Mouse (Mus musculus) CH12.LX (cell line): ENCODE data around the gene Srrm3. TPM values are rescaled to one million over a fixed set of nuclear protein-coding genes. Genes with fewer than 3 reads are reported as not detected.

Experiments
- DNase-seq: peaks from one replicate; pipeline ENCODE4 v3.0.0-alpha.2; 2013; ENCODE audit errors: extremely low read depth
- H3K27ac ChIP-seq: 2 replicates; pipeline ENCODE4 v1.5.1; 2012; ENCODE audit warnings: low read depth, mild to moderate bottlenecking, control low read depth, moderate library complexity; ENCODE audit not compliant: insufficient read depth
- H3K27me3 ChIP-seq: replicated peaks from 2 replicates; pipeline ENCODE3; 2012; ENCODE audit warnings: inconsistent platforms
- H3K36me3 ChIP-seq, 2 experiments: replicated peaks in 1 of 2; 2 replicates each; pipeline versions ENCODE3 to v1.6.1; 2012; ENCODE audit warnings: inconsistent platforms in 1 of 2, low read length in 1 of 2, mild to moderate bottlenecking in 1 of 2, mixed read lengths in 1 of 2, moderate library complexity in 1 of 2; ENCODE audit not compliant: control insufficient read depth in 1 of 2, insufficient read depth in 1 of 2
- H3K4me1 ChIP-seq, 2 experiments: 2 replicates each; pipeline ENCODE4 v1.6.1; 2012; ENCODE audit warnings: inconsistent platforms in 1 of 2, moderate library complexity in 1 of 2; ENCODE audit not compliant: insufficient read depth in 2 of 2, control insufficient read depth in 1 of 2
- H3K4me2 ChIP-seq: 2 replicates; pipeline ENCODE4 v1.6.1; 2012; ENCODE audit warnings: low read depth, mild to moderate bottlenecking, control low read depth; ENCODE audit not compliant: poor library complexity, insufficient read depth, severe bottlenecking
- H3K4me3 ChIP-seq, 3 experiments: fragments of 150-350 bp in 1 of 3; sonication (generic) in 1 of 3; replicated peaks in 1 of 3; 2 replicates each; pipeline versions ENCODE3 to v1.5.1; 2011 to 2012; ENCODE audit warnings: low read depth in 2 of 3, low read length in 2 of 3, mild to moderate bottlenecking in 2 of 3, moderate library complexity in 2 of 3, control low read depth in 1 of 3, improper control_type of control experiment in 1 of 3, inconsistent platforms in 1 of 3, mixed read lengths in 1 of 3; ENCODE audit not compliant: poor library complexity in 1 of 3
- H3K79me2 ChIP-seq: replicated peaks from 2 replicates; pipeline ENCODE4 v1.6.1; 2012; ENCODE audit warnings: mild to moderate bottlenecking, moderate library complexity; ENCODE audit not compliant: control insufficient read depth, poor library complexity, insufficient read depth, severe bottlenecking; ENCODE audit errors: extremely low read depth
- H3K9ac ChIP-seq: 2 replicates; pipeline ENCODE4 v1.6.1; 2012; ENCODE audit warnings: low read depth, mild to moderate bottlenecking, control low read depth, moderate library complexity; ENCODE audit not compliant: insufficient read depth
- H3K9me3 ChIP-seq: replicated peaks from 2 replicates; pipeline ENCODE3; 2012; ENCODE audit warnings: low read length, inconsistent platforms, mixed read lengths
- BHLHE40 ChIP-seq: IDR thresholded peaks from 2 replicates; pipeline ENCODE4 v1.6.1; 2011; ENCODE audit warnings: mild to moderate bottlenecking, low read depth, low read length, improper control_type of control experiment
- CHD1 ChIP-seq: IDR thresholded peaks from 2 replicates; pipeline ENCODE4 v1.6.1; 2012; ENCODE audit warnings: low read depth, low read length, improper control_type of control experiment, inconsistent platforms
- CTCF ChIP-seq, 2 experiments: IDR thresholded peaks in 1 of 2; conservative IDR thresholded peaks in 1 of 2; 2 replicates each; pipeline ENCODE4 v1.5.1; 2011 to 2012; ENCODE audit warnings: low read depth in 2 of 2, low read length in 2 of 2, improper control_type of control experiment in 1 of 2, inconsistent platforms in 1 of 2, mild to moderate bottlenecking in 1 of 2, moderate library complexity in 1 of 2
- E2F4 ChIP-seq: IDR thresholded peaks from 2 replicates; pipeline ENCODE4 v1.6.1; 2011; ENCODE audit warnings: low read depth, low read length, improper control_type of control experiment; ENCODE audit not compliant: insufficient replicate concordance
- GABPA ChIP-seq: IDR thresholded peaks from 2 replicates; pipeline ENCODE4 v1.6.1; 2012; ENCODE audit warnings: low read depth, low read length, improper control_type of control experiment, inconsistent platforms; ENCODE audit not compliant: insufficient replicate concordance
- JUN ChIP-seq: IDR thresholded peaks from 2 replicates; pipeline ENCODE4 v1.6.1; 2011; ENCODE audit warnings: low read depth, mild to moderate bottlenecking, low read length, improper control_type of control experiment, moderate library complexity; ENCODE audit not compliant: insufficient read depth
- JUND ChIP-seq: conservative IDR thresholded peaks from 2 replicates; pipeline ENCODE4 v1.6.1; 2011; ENCODE audit warnings: low read depth, low read length, improper control_type of control experiment
- KAT2A ChIP-seq: IDR thresholded peaks from 2 replicates; pipeline ENCODE4 v1.6.1; 2012; ENCODE audit warnings: low read length, improper control_type of control experiment, inconsistent platforms; ENCODE audit not compliant: insufficient replicate concordance
- MAZ ChIP-seq: IDR thresholded peaks from 2 replicates; pipeline ENCODE4 v1.6.1; 2012; ENCODE audit warnings: low read depth, mild to moderate bottlenecking, inconsistent platforms, low read length, improper control_type of control experiment, moderate library complexity
- MXI1 ChIP-seq: IDR thresholded peaks from 2 replicates; pipeline ENCODE4 v1.6.1; 2011; ENCODE audit warnings: mild to moderate bottlenecking, low read depth, low read length, improper control_type of control experiment
- NELFE ChIP-seq: IDR thresholded peaks from 2 replicates; pipeline ENCODE4 v1.6.1; 2011; ENCODE audit warnings: low read depth, low read length, improper control_type of control experiment
- POLR2A ChIP-seq: IDR thresholded peaks from 2 replicates; pipeline ENCODE4 v1.6.1; 2011; ENCODE audit warnings: low read depth, mild to moderate bottlenecking, improper control_type of control experiment, low read length
- RAD21 ChIP-seq: IDR thresholded peaks from 2 replicates; pipeline ENCODE4 v1.6.1; 2011; ENCODE audit warnings: low read depth, mild to moderate bottlenecking, low read length, improper control_type of control experiment, moderate library complexity
- RCOR1 ChIP-seq: conservative IDR thresholded peaks from 2 replicates; pipeline ENCODE4 v1.6.1; 2012; ENCODE audit warnings: low read depth, mild to moderate bottlenecking, inconsistent platforms, low read length, improper control_type of control experiment
- UBTF ChIP-seq: IDR thresholded peaks from 2 replicates; pipeline ENCODE4 v1.6.1; 2012; ENCODE audit warnings: low read depth, mild to moderate bottlenecking, inconsistent platforms, low read length, improper control_type of control experiment, moderate library complexity
- ZMIZ1 ChIP-seq: IDR thresholded peaks from 2 replicates; pipeline ENCODE4 v1.6.1; 2012; ENCODE audit warnings: low read depth, mild to moderate bottlenecking, inconsistent platforms, low read length, improper control_type of control experiment
- dilution Hi-C: fragments of 300-500 bp; cut with MboI; formaldehyde crosslinking; loops from 2 replicates; pipeline ENCODE4 v1.14.3; 2020; ENCODE audit warnings: low sequenced_read_pairs; ENCODE audit not compliant: extremely low pct_unique_long_range_greater_than_20kb, extremely low pct_ligation_motif_present
- in situ Hi-C: fragments of 300-500 bp; cut with MboI; formaldehyde crosslinking; loops from 3 replicates; pipeline ENCODE4 v1.14.3; 2019; ENCODE audit warnings: low sequenced_read_pairs, low pct_ligation_motif_present, low pct_unique_long_range_greater_than_20kb, mixed read lengths
- polyA plus RNA-seq: library from polyadenylated mRNA; unstranded; fragments of >175 nt; gene quantifications from 2 replicates; pipeline ENCODE4 v1.2.1, GENCODE M21; 2012; ENCODE audit warnings: low read depth; ENCODE audit not compliant: insufficient read length
- total RNA-seq, 2 experiments: library from RNA; depleted of rRNA; stranded (reverse); fragments of 300-350 nt in 1 of 2; fragments of >200 nt in 1 of 2; gene quantifications; 2 replicates each; pipeline ENCODE4 v1.2.3; 2012 to 2014

Gene Srrm3
- total and polyA plus RNA-seq, 3 experiments: not detected

- Histone ChIP-seq H3K27ac (no peak overlapping the region), H3K27me3 (peaks cover 18% of the 10 kb centered on the region), H3K79me2 (no peaks in the 10 kb centered on the region), H3K4me2 (no peak overlapping the region), H3K4me1 (no peaks in the 10 kb centered on the region), H3K9me3 (no peaks in the 10 kb centered on the region), H3K4me3 (no peak overlapping the region), H3K36me3 (no peaks in the 10 kb centered on the region), H3K9ac (no peak overlapping the region)
- DNase-seq: no peak
- in situ Hi-C loops: no loop called here
- dilution Hi-C loops: no loop called here
- TF ChIP-seq NELFE: no peak
- TF ChIP-seq RAD21: no peak
- no peak for TF ChIP-seq KAT2A
- TF ChIP-seq E2F4: no peak
Observed at GRCm38 (mm10) chr5:135884641-135885040, 78.0 kb downstream of the Srrm3 start.

- H3K4me1 ChIP-seq: peaks cover 0 to 5% of the 10 kb centered on the region in 2 experiments; a peak in 2 of 4 replicates
- DNase-seq: no peak
- no peak for TF ChIP-seq CTCF (conservative IDR thresholded peaks at IDR 0.05 in 1 of 2, IDR thresholded peaks at IDR 0.05 in 1 of 2; ENCODE audit: low read depth in 2 of 2, low read length in 2 of 2)
- TF ChIP-seq E2F4: no peak
- TF ChIP-seq JUN: no peak
- TF ChIP-seq RCOR1: no peak
- TF ChIP-seq NELFE: no peak
- TF ChIP-seq UBTF: no peak
- no peak for TF ChIP-seq CHD1
- no peak for TF ChIP-seq GABPA
- no peak for TF ChIP-seq JUND
- TF ChIP-seq POLR2A: no peak
- no peak for TF ChIP-seq MXI1
- no peak for TF ChIP-seq MAZ
- no peak for TF ChIP-seq BHLHE40
- TF ChIP-seq ZMIZ1: no peak
- no peaks in the 10 kb centered on the region for H3K9me3 ChIP-seq
- H3K4me2 ChIP-seq: no peak within 1 kb of the TSS
- H3K79me2 ChIP-seq: no peaks in the 10 kb centered on the region
- no peak within 1 kb of the TSS for H3K27ac ChIP-seq
- in situ Hi-C loops: no loop called here
- no peaks in the 10 kb centered on the region for H3K36me3 ChIP-seq
- H3K4me3 ChIP-seq: no peak within 1 kb of the TSS
- H3K27me3 ChIP-seq: peaks cover 21% of the 10 kb centered on the region
- dilution Hi-C loops: no loop called here
- no peak within 1 kb of the TSS for H3K9ac ChIP-seq
Observed at GRCm38 (mm10) chr5:135887675-135888102, 81.0 kb downstream of the Srrm3 start, which contains the start of gene Hspb1. Gene Hspb1 (plus strand): TSS chr5:135887919.
